Mouse (Mus musculus): ENCODE measurements around the gene Cluh. TPM values are rescaled to one million over a fixed set of nuclear protein-coding genes. Genes with fewer than 3 reads are reported as not detected.

The Cluh gene
- polyA plus RNA-seq, 3 experiments from 2014 or later = 5.9 to 11.2 (median 10.1) TPM

GRCm38 (mm10) chr11:74674713-74675112 is 25.4 kb downstream of the Cluh start:
- ATAC-seq = no peak

- ATAC-seq = no peak
Observed at GRCm38 (mm10) chr11:74675156-74675555, 25.9 kb downstream of the Cluh start.

- no peak for ATAC-seq
Observed at GRCm38 (mm10) chr11:74692151-74692550, 42.9 kb downstream of the Cluh start.

GRCm38 (mm10) chr11:74699505-74699904 is 50.2 kb downstream of the Cluh start:
- ATAC-seq = no peak

- no peak for ATAC-seq
Observed at GRCm38 (mm10) chr11:74704068-74704467, 54.8 kb downstream of the Cluh start.

GRCm38 (mm10) chr11:74708781-74709180 is 59.5 kb downstream of the Cluh start:
- ATAC-seq = no peak

- ATAC-seq = no peak
Observed at GRCm38 (mm10) chr11:74710671-74711070, 61.4 kb downstream of the Cluh start.

- no peak for ATAC-seq
Observed at GRCm38 (mm10) chr11:74715971-74716525, 66.8 kb downstream of the Cluh start.

Other genes with a start within 250 kb of the Cluh start
- gene Rap1gap2, start 38.6 kb upstream of the Cluh start, polyA plus RNA-seq (2017; shearing (Covaris generic)) = 10 to 100 TPM in 1 of 3 experiments, 1 to 10 TPM in 1, under 1 TPM in 1; 0.63 to 11.9 (median 1.6) TPM
- gene Ccdc92b, start 29.9 kb upstream of the Cluh start, polyA plus RNA-seq (2017; shearing (Covaris generic)) = not detected
- gene Pafah1b1, start 75.2 kb downstream of the Cluh start, polyA plus RNA-seq (2017; shearing (Covaris generic)) = 10 to 100 TPM; 79.4 to 92.1 (median 81.5) TPM
- 10 to 100 TPM; 29.2 to 32.2 (median 31.5) TPM for gene Mettl16, start 121.3 kb downstream of the Cluh start, polyA plus RNA-seq (2017; shearing (Covaris generic))
- gene Mnt, start 181.4 kb downstream of the Cluh start, polyA plus RNA-seq (2017; shearing (Covaris generic)) = 1 to 10 TPM; 4.8 to 6.5 (median 6.3) TPM
- gene Sgsm2, start 247.6 kb downstream of the Cluh start, polyA plus RNA-seq (2017; shearing (Covaris generic)) = 1 to 10 TPM; 1.2 to 3.2 (median 2.9) TPM
- gene Tsr1, start 248.6 kb downstream of the Cluh start, polyA plus RNA-seq (2017; shearing (Covaris generic)) = 10 to 100 TPM; 29.2 to 46.3 (median 45.4) TPM

Measured in inflammation-experienced regulatory T-cells, adult 6 months (primary cell).